Mouse (Mus musculus): Measurements from ENCODE around the gene Ncmap.

DNA sequence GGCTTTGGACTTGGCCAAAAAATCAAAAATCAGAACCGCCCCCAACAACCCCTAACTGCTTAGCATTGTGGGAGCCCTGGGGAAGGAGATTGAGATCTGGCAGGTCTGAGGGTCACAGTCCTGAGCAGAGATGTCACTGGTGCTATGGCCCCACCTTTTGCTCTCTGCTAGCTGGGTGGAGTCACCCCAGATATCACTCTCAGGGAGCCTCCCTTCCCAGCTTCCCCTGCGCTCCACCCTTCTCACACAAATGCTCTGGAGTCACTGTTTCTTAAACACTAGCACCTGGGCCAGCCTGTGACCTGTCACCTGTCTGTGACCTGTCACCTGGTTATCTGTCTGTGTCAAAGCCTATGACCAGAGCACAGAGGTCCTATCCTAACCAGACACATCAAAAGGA is 6.9 kb upstream of the Ncmap start:
- no peak for TF ChIP-seq CTCF (IDR thresholded peaks at IDR 0.05; ENCODE audit: insufficient read depth, low read depth, low read length)
- no peak for TF ChIP-seq POLR2A (IDR thresholded peaks at IDR 0.05; ENCODE audit: insufficient read depth, low read depth, low read length)

All from olfactory bulb, adult 2 months (tissue).